Mouse (Mus musculus) forebrain, embryonic 11.5 days (tissue): ENCODE data around the gene Esf1. TPM values are rescaled to one million over a fixed set of nuclear protein-coding genes. Genes with fewer than 3 reads are reported as not detected.

Experiments used
- ATAC-seq: fragments of 200-750 bp; cut with Nextera tagmentation; replicated peaks from 2 replicates; pipeline ENCODE4 v1.8.0; 2017; ENCODE audit warnings: moderate TSS enrichment; ENCODE audit not compliant: low FRiP score
- DNase-seq: peaks from one replicate; pipeline ENCODE4 v3.0.0-alpha.2; 2017; ENCODE audit warnings: low spot score
- H3K27ac ChIP-seq: fragments of 300-500 bp; sonication (generic); 2 replicates; pipeline ENCODE4 v1.5.1; 2014; ENCODE audit warnings: low read depth, low read length
- H3K27me3 ChIP-seq: fragments of 300-500 bp; sonication (generic); 2 replicates; pipeline ENCODE4 v1.6.1; 2014; ENCODE audit warnings: mild to moderate bottlenecking, low read length, mixed read lengths; ENCODE audit not compliant: control insufficient read depth, insufficient read depth
- H3K36me3 ChIP-seq: fragments of 300-500 bp; sonication (generic); 2 replicates; pipeline ENCODE4 v1.6.1; 2014; ENCODE audit warnings: mild to moderate bottlenecking, low read length, moderate library complexity, mixed read lengths; ENCODE audit not compliant: control insufficient read depth, insufficient read depth
- H3K4me1 ChIP-seq: fragments of 300-500 bp; sonication (generic); replicated peaks from 2 replicates; pipeline ENCODE4 v1.6.1; 2014; ENCODE audit warnings: low read length, mixed read lengths; ENCODE audit not compliant: control insufficient read depth, insufficient read depth
- H3K4me2 ChIP-seq: fragments of 300-500 bp; sonication (generic); 2 replicates; pipeline ENCODE4 v1.6.1; 2014; ENCODE audit warnings: low read depth, mild to moderate bottlenecking, low read length, moderate library complexity, mixed read lengths; ENCODE audit not compliant: severe bottlenecking
- H3K4me3 ChIP-seq: fragments of 300-500 bp; sonication (generic); 2 replicates; pipeline ENCODE4 v1.5.1; 2014; ENCODE audit warnings: low read depth, low read length
- H3K9ac ChIP-seq: fragments of 300-500 bp; sonication (generic); 2 replicates; pipeline ENCODE4 v1.6.1; 2014; ENCODE audit warnings: low read length
- H3K9me3 ChIP-seq: fragments of 300-500 bp; sonication (generic); 2 replicates; pipeline ENCODE4 v1.6.1; 2016; ENCODE audit warnings: low read length, mixed read lengths; ENCODE audit not compliant: control insufficient read depth
- WGBS: fragments of 180-500 bp; shearing (Covaris S2); extraction: QIAGEN DNeasy Blood & Tissue Kit; methylation state at CpG from one replicate; pipeline ENCODE4 v1.1.7; 2014; 5-methylcytosine and 5-hydroxymethylcytosine counted together
- polyA plus RNA-seq: library from polyadenylated mRNA; unstranded; fragments of >200 nt; fragmentation: Nextera tagmentation; extraction: Ambion mirVana; gene quantifications from 2 replicates; pipeline ENCODE4 v1.2.1, GENCODE M21; 2014

Gene Esf1
- polyA plus RNA-seq, 1 experiment from 2014 or later: 34.8 TPM

- H3K36me3 ChIP-seq: no peaks in the 10 kb centered on the region
- 93% methylated on average over 4 of the region's 4 CpGs for WGBS
- H3K4me1 ChIP-seq: no peaks in the 10 kb centered on the region
- no peak for DNase-seq
- no peaks in the 10 kb centered on the region for H3K27me3 ChIP-seq
- no peak overlapping the region for H3K27ac ChIP-seq
- no peak overlapping the region for H3K4me2 ChIP-seq
- H3K4me3 ChIP-seq: no peak overlapping the region
- no peak overlapping the region for H3K9ac ChIP-seq
- no peak for ATAC-seq
- H3K9me3 ChIP-seq: no peaks in the 10 kb centered on the region
These were observed 62.7 kb downstream of the Esf1 start for GRCm38 (mm10) chr2:140107641-140108040.

DNA sequence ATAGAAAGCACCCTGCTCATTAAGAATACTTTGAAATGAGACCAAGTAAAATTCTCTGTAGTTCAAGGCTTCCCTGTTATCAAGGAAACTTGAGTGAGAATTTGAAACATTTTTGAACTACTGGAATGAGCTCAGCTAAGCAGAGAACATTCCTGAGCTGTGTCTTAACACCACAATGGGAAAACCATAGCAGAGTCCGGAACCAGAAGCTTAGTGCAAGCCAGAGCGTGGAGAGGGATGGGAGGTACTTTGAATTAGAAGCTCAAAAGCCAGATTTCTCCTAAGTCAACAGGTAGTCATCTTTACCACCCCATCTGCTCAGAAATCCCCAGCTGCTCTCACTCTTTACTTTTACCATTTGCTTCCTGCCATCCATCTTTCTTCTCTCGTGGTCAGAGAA lies 65.4 kb downstream of the Esf1 start:
- Histone ChIP-seq H3K36me3 (no peaks in the 10 kb centered on the region), H3K9me3 (no peaks in the 10 kb centered on the region), H3K4me3 (no peak overlapping the region), H3K4me1 (no peaks in the 10 kb centered on the region), H3K27me3 (no peaks in the 10 kb centered on the region), H3K4me2 (no peak overlapping the region), H3K27ac (no peak overlapping the region), H3K9ac (no peak overlapping the region)
- 82% methylated on average over 3 of the region's 3 CpGs for WGBS
- no peak for ATAC-seq
- no peak for DNase-seq

GRCm38 (mm10) chr2:140100551-140101474 lies 69.6 kb downstream of the Esf1 start:
- Histone ChIP-seq H3K27ac (no peak overlapping the region), H3K4me2 (no peak overlapping the region), H3K9ac (no peak overlapping the region), H3K9me3 (no peaks in the 10 kb centered on the region), H3K4me3 (no peak overlapping the region), H3K27me3 (no peaks in the 10 kb centered on the region), H3K4me1 (no peaks in the 10 kb centered on the region), H3K36me3 (no peaks in the 10 kb centered on the region)
- no peak for DNase-seq
- no peak for ATAC-seq
- WGBS: 85% methylated on average over 3 of the region's 3 CpGs

- no peaks in the 10 kb centered on the region for H3K27me3 ChIP-seq
- no peak for DNase-seq
- no peaks in the 10 kb centered on the region for H3K4me1 ChIP-seq
- H3K9me3 ChIP-seq: no peaks in the 10 kb centered on the region
- no peak overlapping the region for H3K9ac ChIP-seq
- H3K4me2 ChIP-seq: no peak overlapping the region
- ATAC-seq: no peak
- H3K27ac ChIP-seq: no peak overlapping the region
- H3K4me3 ChIP-seq: no peak overlapping the region
- WGBS: 90% methylated on average over 3 of the region's 3 CpGs
- no peaks in the 10 kb centered on the region for H3K36me3 ChIP-seq
These were observed 70.4 kb downstream of the Esf1 start for GRCm38 (mm10) chr2:140099971-140100370.

DNA sequence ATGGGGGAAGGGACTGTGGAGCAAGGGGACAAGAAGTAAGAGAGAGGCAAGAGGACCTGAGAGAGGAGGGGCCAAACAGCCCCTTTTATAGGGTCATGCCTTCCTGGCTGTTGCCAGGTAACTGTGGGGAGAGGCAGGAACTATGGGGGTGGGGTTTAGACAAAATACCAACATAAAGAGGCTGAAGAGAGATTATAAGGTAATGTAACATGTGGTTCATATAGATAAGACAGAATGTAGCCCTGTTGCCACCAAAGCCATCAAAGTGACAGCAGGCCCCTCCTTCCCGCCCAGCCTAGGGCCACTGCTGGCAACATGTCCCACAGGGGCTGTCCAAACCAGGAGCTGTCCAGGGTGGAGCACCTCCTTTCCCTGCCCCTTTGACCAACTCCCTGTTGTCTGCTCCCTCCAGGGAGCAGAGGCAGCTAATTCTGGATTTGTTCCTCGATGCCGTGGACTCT lies 73.2 kb downstream of the Esf1 start:
- no peak overlapping the region for H3K9ac ChIP-seq
- H3K4me2 ChIP-seq: no peak overlapping the region
- no peaks in the 10 kb centered on the region for H3K36me3 ChIP-seq
- DNase-seq: no peak
- H3K4me3 ChIP-seq: no peak overlapping the region
- H3K9me3 ChIP-seq: no peaks in the 10 kb centered on the region
- no peaks in the 10 kb centered on the region for H3K4me1 ChIP-seq
- peak; percentile 50; the same call in 1 of the 2 replicates for ATAC-seq
- no peak overlapping the region for H3K27ac ChIP-seq
- H3K27me3 ChIP-seq: no peaks in the 10 kb centered on the region
- 63% methylated on average over 3 of the region's 3 CpGs for WGBS

GRCm38 (mm10) chr2:140096034-140096433 lies 74.3 kb downstream of the Esf1 start:
- DNase-seq (no peak), ATAC-seq (no peak)
- Histone ChIP-seq H3K4me3 (no peak overlapping the region), H3K4me2 (no peak overlapping the region), H3K9me3 (no peaks in the 10 kb centered on the region), H3K4me1 (no peaks in the 10 kb centered on the region), H3K27me3 (no peaks in the 10 kb centered on the region), H3K27ac (no peak overlapping the region), H3K36me3 (no peaks in the 10 kb centered on the region), H3K9ac (no peak overlapping the region)
- WGBS: 83% methylated on average over 5 of the region's 5 CpGs

- Histone ChIP-seq H3K9me3 (no peaks in the 10 kb centered on the region), H3K36me3 (no peaks in the 10 kb centered on the region), H3K27me3 (no peaks in the 10 kb centered on the region), H3K27ac (no peak overlapping the region), H3K9ac (no peak overlapping the region), H3K4me3 (no peak overlapping the region), H3K4me1 (no peaks in the 10 kb centered on the region), H3K4me2 (no peak overlapping the region)
- DNase-seq: no peak
- no peak for ATAC-seq
- 90% methylated on average over 5 of the region's 5 CpGs for WGBS
These were observed 76.9 kb downstream of the Esf1 start for GRCm38 (mm10) chr2:140093433-140093832.

DNA sequence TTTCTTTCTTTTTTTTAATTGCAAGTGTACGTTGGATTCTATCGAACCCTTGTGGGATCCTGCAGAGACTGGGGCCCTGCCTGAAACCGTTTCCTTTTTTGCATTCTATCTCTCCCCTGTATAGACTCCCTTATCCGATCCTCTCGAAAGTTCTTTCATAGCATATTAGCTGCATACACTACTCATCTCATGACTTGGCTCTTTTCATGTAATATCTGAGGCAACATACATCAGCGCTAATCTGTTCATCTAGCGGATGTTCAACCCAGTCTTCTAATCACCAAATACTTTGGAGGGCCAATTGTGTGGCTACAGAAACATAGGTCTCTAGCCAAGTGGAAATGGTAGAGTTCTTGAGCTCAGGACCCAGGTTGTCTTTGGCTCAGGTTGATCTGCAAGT lies 86.1 kb downstream of the Esf1 start:
- WGBS: 93% methylated on average over 7 of the region's 7 CpGs
- ATAC-seq (no peak), DNase-seq (no peak)
- Histone ChIP-seq H3K4me1 (no peaks in the 10 kb centered on the region), H3K9me3 (no peaks in the 10 kb centered on the region), H3K9ac (no peak overlapping the region), H3K36me3 (no peaks in the 10 kb centered on the region), H3K27me3 (no peaks in the 10 kb centered on the region), H3K27ac (no peak overlapping the region), H3K4me2 (no peak overlapping the region), H3K4me3 (no peak overlapping the region)
